Mouse (Mus musculus) adrenal gland, adult 8-10 months (tissue): Measurements from ENCODE around the gene Ust. TPM values are rescaled to one million over a fixed set of nuclear protein-coding genes. Genes with fewer than 3 reads are reported as not detected.
A peak's percentile ranks its signal among the peaks of the same experiment; 100 is the strongest.

ENCODE experiments used
- DNase-seq: peaks from one replicate; pipeline ENCODE4 v3.0.0; 2022
- total RNA-seq, 4 experiments: library from RNA; stranded (reverse); gene quantifications; 2 replicates each; pipeline ENCODE4 v1.2.4; 2022

The Ust gene
- total RNA-seq, 4 experiments from 2014 or later: 3.0 to 6.3 (median 4.9) TPM

DNA sequence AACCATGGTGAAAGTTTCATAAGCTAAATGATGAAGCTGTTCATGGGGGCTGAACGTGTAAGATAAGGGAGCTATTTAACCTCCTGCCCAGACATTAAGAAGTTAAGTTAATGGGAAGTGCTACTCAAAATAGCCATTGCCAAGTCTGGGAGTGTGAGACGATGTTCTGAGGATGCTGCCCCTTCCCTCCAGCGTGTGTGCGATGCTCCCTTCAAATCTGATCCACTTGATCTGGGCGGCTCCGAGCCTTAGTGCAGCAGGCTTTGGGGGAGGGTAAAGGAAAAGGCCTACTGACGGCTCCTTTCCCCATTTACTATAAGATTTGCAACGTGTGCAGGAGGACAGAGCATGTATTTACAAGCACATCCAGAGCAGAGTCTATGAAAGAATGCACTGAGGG, 301.7 kb downstream of the Ust start:
- DNase-seq: no peak

DNA sequence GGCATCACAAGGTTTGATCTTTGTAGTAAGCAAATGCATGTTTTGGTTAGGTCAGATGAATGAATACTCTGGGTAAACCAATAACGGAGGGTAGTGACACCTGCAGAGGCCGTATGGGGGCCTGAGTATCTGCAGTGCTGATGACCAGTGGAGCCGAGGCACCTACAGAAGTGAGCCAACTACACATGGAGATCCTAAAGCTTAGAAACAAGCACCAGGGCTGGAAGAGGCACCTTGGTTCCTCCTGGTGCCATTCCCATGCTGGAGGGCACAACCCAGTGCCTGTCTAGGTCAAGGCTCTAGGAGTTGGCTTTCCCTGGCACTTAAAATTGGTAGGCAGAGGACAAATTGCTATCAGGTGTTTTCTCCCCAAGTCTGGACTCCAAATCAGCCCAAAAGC, 303.4 kb downstream of the Ust start:
- no peak for DNase-seq

GRCm38 (mm10) chr10:8213906-8214421, 304.7 kb downstream of the Ust start:
- peak; percentile 66 for DNase-seq

DNA sequence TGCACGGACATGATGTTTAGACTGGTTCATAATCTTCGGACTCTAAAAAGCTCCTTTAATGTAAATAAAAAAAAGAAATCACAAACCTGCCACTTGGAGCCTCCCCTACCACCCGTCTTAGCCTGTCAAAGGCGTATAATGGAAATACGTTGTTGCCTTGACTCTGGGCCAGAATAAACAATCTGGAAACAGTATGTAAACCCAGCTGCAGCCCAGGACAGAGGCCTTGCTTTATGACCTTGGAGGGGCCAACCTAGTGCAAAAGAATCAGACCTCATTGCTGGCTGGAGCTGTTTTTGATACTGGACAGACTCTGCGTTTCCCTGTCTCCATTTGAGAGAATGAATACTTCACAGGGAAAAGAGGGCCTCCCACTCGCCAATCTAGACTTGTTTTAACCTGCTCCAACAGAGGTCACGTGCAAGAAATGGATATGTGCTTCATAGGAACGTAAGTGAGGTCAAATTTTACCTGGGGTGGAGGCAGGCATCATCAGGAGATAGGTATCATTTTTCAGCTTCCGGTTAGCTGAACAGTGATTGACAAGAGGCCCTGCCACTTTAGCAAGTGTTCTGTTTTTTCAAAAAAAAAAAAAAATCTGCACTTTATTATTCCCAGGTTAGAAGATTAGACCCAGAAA, 305.2 kb downstream of the Ust start:
- peak; percentile 10 for DNase-seq

- no peak for DNase-seq
These were observed 305.9 kb downstream of the Ust start for GRCm38 (mm10) chr10:8212611-8213226.

DNA sequence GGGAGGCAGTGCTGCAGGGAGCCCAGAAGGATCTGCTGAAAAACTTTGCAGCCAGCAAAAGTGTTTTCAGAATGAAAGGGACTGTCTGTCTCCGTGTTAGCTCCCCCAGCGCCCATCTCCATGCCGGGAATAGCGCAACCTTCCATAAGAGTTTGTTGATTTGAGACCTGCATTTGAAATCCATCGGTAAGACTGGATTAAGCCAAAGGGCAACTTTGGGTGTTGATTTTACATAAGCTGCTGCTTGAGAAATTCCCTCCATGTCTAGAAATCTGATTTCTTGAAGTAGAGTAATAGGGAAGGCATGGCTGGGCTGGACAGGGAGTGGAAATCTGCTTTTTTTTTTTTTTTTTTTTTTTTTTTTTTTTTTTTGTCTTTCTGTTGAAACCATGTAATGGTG, 306.9 kb downstream of the Ust start:
- DNase-seq: no peak

DNA sequence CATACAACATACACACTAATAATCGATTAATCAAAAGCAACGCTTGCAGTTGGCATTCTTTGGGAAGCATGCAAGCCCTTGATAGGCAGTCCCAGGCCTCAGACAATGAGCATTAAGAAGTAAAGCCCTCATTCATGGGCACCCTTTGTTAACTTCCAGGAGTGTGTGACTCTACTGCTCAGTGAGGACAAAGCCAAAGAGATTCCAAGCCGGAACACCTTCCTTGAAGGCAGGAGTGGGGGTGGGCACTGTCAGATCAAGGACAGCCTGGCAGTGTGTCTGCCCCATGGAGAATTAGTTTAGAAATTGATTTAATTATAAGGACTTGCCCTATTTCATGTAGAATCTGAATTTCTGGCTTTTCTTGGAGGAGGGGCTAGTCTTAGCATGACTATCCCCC, 308.3 kb downstream of the Ust start:
- no peak for DNase-seq

DNA sequence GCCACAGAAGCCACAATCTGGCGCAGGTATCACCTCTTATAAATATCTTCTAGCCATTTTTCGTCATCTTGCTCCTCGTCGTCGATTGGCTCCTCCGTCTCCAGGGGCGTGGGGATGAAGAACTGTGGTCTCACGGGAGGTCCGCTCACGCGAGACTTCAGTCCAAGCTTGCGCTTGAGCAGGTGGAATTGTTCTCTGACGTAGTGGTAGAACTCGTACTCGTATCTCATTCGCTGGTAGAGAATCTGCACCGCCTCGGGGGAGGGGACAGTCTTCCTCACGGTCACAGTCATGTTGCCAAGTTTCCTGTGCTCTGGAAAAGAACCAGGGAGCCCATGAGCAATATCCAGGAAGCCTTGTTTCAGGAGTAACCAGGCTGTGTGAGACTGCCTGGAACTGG, 311.3 kb downstream of the Ust start:
- DNase-seq: no peak

- no peak for DNase-seq
These were observed 314.9 kb downstream of the Ust start for GRCm38 (mm10) chr10:8203681-8204080.

DNA sequence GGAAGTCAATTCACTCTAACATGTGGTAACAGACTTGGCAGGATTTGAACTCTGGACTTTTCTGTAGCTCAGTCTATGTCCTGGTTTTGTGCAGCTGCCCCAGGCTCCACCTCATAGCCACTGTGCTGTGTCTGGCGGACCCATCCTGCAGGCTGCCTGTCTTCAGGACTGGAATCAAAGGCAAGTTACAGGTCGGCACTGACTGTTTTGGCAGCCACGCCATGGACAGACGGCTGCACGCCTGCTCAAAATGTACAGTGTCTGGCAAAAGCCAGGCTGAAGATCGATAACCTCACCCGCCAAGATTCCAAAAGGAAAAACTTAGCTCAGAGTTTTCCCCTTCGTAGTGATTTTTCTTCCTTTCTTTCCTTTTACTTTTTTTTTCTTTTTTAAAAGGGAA, 318.8 kb downstream of the Ust start:
- DNase-seq: no peak

DNA sequence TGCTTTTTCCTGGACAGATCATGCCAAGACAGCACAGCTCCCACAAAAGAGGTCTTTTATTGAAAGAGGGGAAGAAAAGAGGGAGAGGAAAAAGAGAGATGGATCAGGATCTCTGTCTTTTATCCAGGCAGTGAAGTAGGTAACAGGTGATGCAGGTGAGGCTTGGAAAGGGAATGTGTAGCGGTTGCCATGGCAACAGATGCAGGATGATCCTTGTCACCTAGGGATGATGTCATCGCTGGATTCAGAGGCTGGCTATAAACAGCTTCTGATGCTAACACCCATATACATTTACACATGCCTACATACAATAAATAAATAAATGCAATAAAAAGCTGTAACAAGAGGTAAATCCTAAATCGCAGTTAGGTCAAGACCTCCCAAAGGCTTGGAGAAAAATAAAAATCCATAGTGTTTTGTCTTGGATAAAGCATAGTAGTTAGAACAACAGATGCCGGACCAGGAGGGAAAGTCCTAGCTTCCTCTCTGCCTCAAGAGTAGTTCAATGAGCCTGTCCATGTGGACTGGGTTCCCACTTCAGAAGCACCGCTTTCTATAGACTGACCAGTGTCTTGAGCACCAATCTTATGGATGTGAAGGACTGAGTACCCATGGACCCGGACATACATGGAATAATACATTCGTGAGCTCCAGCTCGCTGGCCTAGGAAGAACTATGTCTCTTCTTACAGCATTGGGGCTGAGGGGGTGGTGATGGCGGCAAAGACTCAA, 319.4 kb downstream of the Ust start:
- DNase-seq: no peak

DNA sequence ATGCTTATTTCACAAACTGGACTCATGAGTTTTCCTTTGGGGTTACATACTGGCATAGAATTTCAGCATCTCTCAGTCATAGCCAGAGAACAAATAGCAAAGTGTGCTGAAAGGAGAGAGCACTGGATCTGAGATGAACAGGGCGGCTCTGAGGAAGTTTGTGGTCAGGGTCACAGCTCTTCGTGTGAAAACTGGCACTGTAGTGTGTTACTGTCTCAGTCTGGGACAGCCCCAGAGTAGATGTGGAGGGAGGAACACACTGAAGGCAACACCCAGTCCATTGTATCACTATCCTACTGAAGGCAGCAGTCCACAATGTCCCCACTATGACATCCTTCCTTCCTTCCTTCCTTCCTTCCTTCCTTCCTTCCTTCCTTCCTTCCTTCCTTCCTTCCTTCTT, 321.0 kb downstream of the Ust start:
- DNase-seq: no peak

- DNase-seq: peak; percentile 35
These were observed 322.3 kb downstream of the Ust start for GRCm38 (mm10) chr10:8196300-8196699.

GRCm38 (mm10) chr10:8195730-8196129, 322.9 kb downstream of the Ust start:
- no peak for DNase-seq

- no peak for DNase-seq
These were observed 329.2 kb downstream of the Ust start for GRCm38 (mm10) chr10:8189331-8189981.

GRCm38 (mm10) chr10:8185586-8185985, 333.0 kb downstream of the Ust start:
- no peak for DNase-seq

DNA sequence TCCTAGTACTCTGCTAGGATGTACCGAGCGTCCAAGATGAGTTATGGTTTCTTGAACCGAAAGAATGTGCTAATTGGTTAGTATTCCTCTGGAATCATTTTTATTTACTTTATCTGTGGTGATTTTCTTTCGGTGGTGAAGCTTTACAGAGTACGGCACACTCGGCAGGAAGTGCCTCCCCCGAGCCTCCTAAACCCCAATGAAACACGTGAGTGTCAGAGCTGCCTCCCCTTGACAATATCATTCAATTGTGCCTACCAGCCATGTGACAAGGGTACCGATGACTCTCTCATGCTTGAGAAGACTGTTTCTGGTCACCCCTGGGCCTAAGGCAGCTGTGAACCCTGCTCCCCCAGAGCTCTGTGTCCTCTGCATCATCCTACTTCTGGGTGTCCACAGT, 333.9 kb downstream of the Ust start:
- no peak for DNase-seq

- no peak for DNase-seq
These were observed 335.5 kb downstream of the Ust start for GRCm38 (mm10) chr10:8183171-8183570.

GRCm38 (mm10) chr10:8181596-8182185, 336.9 kb downstream of the Ust start:
- no peak for DNase-seq

GRCm38 (mm10) chr10:8177618-8178017, 341.0 kb downstream of the Ust start:
- no peak for DNase-seq

GRCm38 (mm10) chr10:8176351-8177053, 342.1 kb downstream of the Ust start:
- DNase-seq: no peak

- no peak for DNase-seq
These were observed 342.6 kb downstream of the Ust start for GRCm38 (mm10) chr10:8176008-8176350.
